Mouse (Mus musculus): Measurements from ENCODE around the gene Kif5c. TPM values are rescaled to one million over a fixed set of nuclear protein-coding genes. Genes with fewer than 3 reads are reported as not detected.

The Kif5c gene
- polyA plus RNA-seq, 1 experiment from 2014 or later: 215 TPM

- no peaks in the 10 kb centered on the region for H3K4me1 ChIP-seq
- no peaks in the 10 kb centered on the region for H3K27me3 ChIP-seq (replicated peaks)
- H3K4me2 ChIP-seq: no peak overlapping the region
- ATAC-seq (replicated peaks): no peak
- no peak overlapping the region for H3K9ac ChIP-seq
- no peaks in the 10 kb centered on the region for H3K9me3 ChIP-seq
- no peak overlapping the region for H3K4me3 ChIP-seq
- no peaks in the 10 kb centered on the region for H3K36me3 ChIP-seq (replicated peaks)
- no peak overlapping the region for H3K27ac ChIP-seq
Observed at GRCm38 (mm10) chr2:49592926-49593325, 26.2 kb upstream of the Kif5c start.

- Histone ChIP-seq H3K4me2 (no peak overlapping the region), H3K9ac (no peak overlapping the region), H3K4me3 (no peak overlapping the region), H3K4me1 (no peaks in the 10 kb centered on the region), H3K36me3 (replicated peaks) (no peaks in the 10 kb centered on the region), H3K27me3 (replicated peaks) (no peaks in the 10 kb centered on the region), H3K27ac (no peak overlapping the region), H3K9me3 (no peaks in the 10 kb centered on the region)
- 90% methylated on average over 7 of the region's 7 CpGs for WGBS
- no peak for ATAC-seq (replicated peaks)
Observed at GRCm38 (mm10) chr2:49594886-49595285, 24.2 kb upstream of the Kif5c start.

GRCm38 (mm10) chr2:49596318-49596717, 22.8 kb upstream of the Kif5c start:
- 83% methylated on average over 3 of the region's 3 CpGs for WGBS
- ATAC-seq (replicated peaks): no peak

GRCm38 (mm10) chr2:49600021-49600681, 18.9 kb upstream of the Kif5c start:
- Histone ChIP-seq H3K27me3 (replicated peaks) (no peaks in the 10 kb centered on the region), H3K4me3 (no peak overlapping the region), H3K4me1 (peaks cover 5% of the 10 kb centered on the region; the same call in 1 of the 2 replicates), H3K9ac (no peak overlapping the region), H3K36me3 (replicated peaks) (no peaks in the 10 kb centered on the region), H3K4me2 (no peak overlapping the region), H3K9me3 (no peaks in the 10 kb centered on the region), H3K27ac (no peak overlapping the region)
- WGBS: 59% methylated on average over 7 of the region's 7 CpGs
- ATAC-seq (replicated peaks): no peak; the same call in 1 of the 2 replicates

More at GRCm38 (mm10) chr2:49596318-49596717, 22.8 kb upstream of the Kif5c start:
- H3K27ac ChIP-seq: no peak overlapping the region
- H3K9me3 ChIP-seq: no peaks in the 10 kb centered on the region
- no peak overlapping the region for H3K4me2 ChIP-seq
- H3K4me1 ChIP-seq: peaks cover 5% of the 10 kb centered on the region; the same call in 1 of the 2 replicates
- H3K27me3 ChIP-seq (replicated peaks): no peaks in the 10 kb centered on the region
- no peaks in the 10 kb centered on the region for H3K36me3 ChIP-seq (replicated peaks)
- H3K4me3 ChIP-seq: no peak overlapping the region
- no peak overlapping the region for H3K9ac ChIP-seq

- H3K36me3 ChIP-seq (replicated peaks): no peaks in the 10 kb centered on the region
- H3K4me3 ChIP-seq: no peak overlapping the region
- peaks cover 5% of the 10 kb centered on the region; the same call in 1 of the 2 replicates for H3K4me1 ChIP-seq
- peak; percentile 56; the same call in 1 of the 2 replicates for ATAC-seq (replicated peaks)
- H3K9me3 ChIP-seq: no peaks in the 10 kb centered on the region
- no peak overlapping the region for H3K9ac ChIP-seq
- 0 out of 2 replicates have a peak overlapping the region, but pooled peaks have one; percentile 38 for H3K27ac ChIP-seq
- H3K4me2 ChIP-seq: no peak overlapping the region
- H3K27me3 ChIP-seq (replicated peaks): no peaks in the 10 kb centered on the region
- WGBS: 68% methylated on average over 4 of the region's 4 CpGs
Observed at GRCm38 (mm10) chr2:49602791-49603349, 16.2 kb upstream of the Kif5c start.

- Histone ChIP-seq H3K27me3 (replicated peaks) (no peaks in the 10 kb centered on the region), H3K36me3 (replicated peaks) (no peaks in the 10 kb centered on the region), H3K4me2 (no peak overlapping the region), H3K4me1 (no peaks in the 10 kb centered on the region), H3K4me3 (no peak overlapping the region), H3K9ac (no peak overlapping the region), H3K27ac (no peak overlapping the region), H3K9me3 (no peaks in the 10 kb centered on the region)
- ATAC-seq (replicated peaks): no peak
- WGBS: 82% methylated on average over 5 of the region's 5 CpGs
Observed at GRCm38 (mm10) chr2:49609611-49610010, 9.5 kb upstream of the Kif5c start.

- Histone ChIP-seq H3K4me1 (peaks cover 9% of the 10 kb centered on the region), H3K36me3 (replicated peaks) (no peaks in the 10 kb centered on the region), H3K9me3 (no peaks in the 10 kb centered on the region), H3K9ac (no peak overlapping the region), H3K27ac (no peak overlapping the region), H3K4me3 (no peak overlapping the region), H3K4me2 (no peak overlapping the region), H3K27me3 (replicated peaks) (no peaks in the 10 kb centered on the region)
- ATAC-seq (replicated peaks): no peak
- WGBS: 76% methylated on average over 3 of the region's 3 CpGs
Observed at GRCm38 (mm10) chr2:49616765-49617164, 2.3 kb upstream of the Kif5c start.

GRCm38 (mm10) chr2:49619719-49620522, 823 bp downstream of the Kif5c start:
- peak; percentile 49 for ATAC-seq (replicated peaks)
- under 1% methylated on average over 33 of the region's 33 CpGs for WGBS

GRCm38 (mm10) chr2:49620626-49621117, 1.6 kb downstream of the Kif5c start:
- Histone ChIP-seq H3K9ac (peak overlapping the region; percentile 97), H3K4me2 (peak overlapping the region; percentile 55), H3K36me3 (replicated peaks) (no peaks in the 10 kb centered on the region), H3K4me3 (peak overlapping the region; percentile 100), H3K9me3 (no peaks in the 10 kb centered on the region), H3K27me3 (replicated peaks) (no peaks in the 10 kb centered on the region), H3K27ac (peak overlapping the region; percentile 96), H3K4me1 (peaks cover 22% of the 10 kb centered on the region)
- 5% methylated on average over 14 of the region's 14 CpGs for WGBS
- ATAC-seq (replicated peaks): peak; percentile 83

More at GRCm38 (mm10) chr2:49619719-49620522, 823 bp downstream of the Kif5c start:
- H3K4me2 ChIP-seq: peak overlapping the region; percentile 55
- H3K9ac ChIP-seq: peak overlapping the region; percentile 97
- H3K4me1 ChIP-seq: peaks cover 22% of the 10 kb centered on the region
- H3K27me3 ChIP-seq (replicated peaks): no peaks in the 10 kb centered on the region
- H3K36me3 ChIP-seq (replicated peaks): no peaks in the 10 kb centered on the region
- H3K9me3 ChIP-seq: no peaks in the 10 kb centered on the region
- peak overlapping the region; percentile 96 for H3K27ac ChIP-seq
- H3K4me3 ChIP-seq: peak overlapping the region; percentile 100

- Histone ChIP-seq H3K36me3 (replicated peaks) (no peaks in the 10 kb centered on the region), H3K27ac (peak overlapping the region; percentile 96; the same call in 1 of the 2 replicates), H3K4me3 (peak overlapping the region; percentile 100), H3K27me3 (replicated peaks) (no peaks in the 10 kb centered on the region), H3K9ac (peak overlapping the region; percentile 97), H3K9me3 (no peaks in the 10 kb centered on the region), H3K4me1 (peaks cover 23% of the 10 kb centered on the region), H3K4me2 (peak overlapping the region; percentile 55)
- WGBS: 46% methylated on average over 1 of the region's 1 CpGs
- ATAC-seq (replicated peaks): no peak
Observed at GRCm38 (mm10) chr2:49621234-49621633, 2.1 kb downstream of the Kif5c start.

- H3K9me3 ChIP-seq: no peaks in the 10 kb centered on the region
- no peak overlapping the region for H3K4me3 ChIP-seq
- H3K36me3 ChIP-seq (replicated peaks): no peaks in the 10 kb centered on the region
- WGBS: 89% methylated on average over 1 of the region's 1 CpGs
- H3K27ac ChIP-seq: no peak overlapping the region
- H3K4me1 ChIP-seq: peaks cover 51% of the 10 kb centered on the region
- no peak overlapping the region for H3K4me2 ChIP-seq
- no peak overlapping the region for H3K9ac ChIP-seq
- no peak for ATAC-seq (replicated peaks)
- no peaks in the 10 kb centered on the region for H3K27me3 ChIP-seq (replicated peaks)
Observed at GRCm38 (mm10) chr2:49625581-49625980, 6.5 kb downstream of the Kif5c start.

- Histone ChIP-seq H3K36me3 (replicated peaks) (no peaks in the 10 kb centered on the region), H3K4me2 (no peak overlapping the region), H3K9ac (no peak overlapping the region), H3K4me1 (peaks cover 42% of the 10 kb centered on the region), H3K27ac (peak overlapping the region; percentile 56), H3K9me3 (no peaks in the 10 kb centered on the region), H3K27me3 (replicated peaks) (no peaks in the 10 kb centered on the region), H3K4me3 (no peak overlapping the region)
- ATAC-seq (replicated peaks): peak; percentile 59
- WGBS: 34% methylated on average over 7 of the region's 7 CpGs
Observed at GRCm38 (mm10) chr2:49627611-49628010, 8.5 kb downstream of the Kif5c start.

Measured in midbrain, embryonic 15.5 days (tissue).